Mouse (Mus musculus) embryonic facial prominence, embryonic 12.5 days (tissue): ENCODE measurements at regions not wholly inside any gene's neighbourhood (a gene's known extent, or its start where the extent isn't known, plus 50 kb on each side); places are given as distances from the start of the nearest gene placed in this dataset.

ENCODE experiments used
- ATAC-seq: fragments of 200-750 bp; cut with Nextera tagmentation; 2 replicates; pipeline ENCODE4 v1.8.0; 2017; ENCODE audit not compliant: insufficient number of reproducible peaks, insufficient read depth, low FRiP score, low TSS enrichment
- H3K27ac ChIP-seq: fragments of 300-500 bp; sonication (generic); 2 replicates; pipeline ENCODE4 v1.5.1; 2016; ENCODE audit warnings: mild to moderate bottlenecking
- H3K27me3 ChIP-seq: fragments of 300-500 bp; sonication (generic); 2 replicates; pipeline ENCODE4 v1.6.1; 2016; ENCODE audit warnings: mild to moderate bottlenecking, moderate library complexity
- H3K36me3 ChIP-seq: fragments of 300-500 bp; sonication (generic); 2 replicates; pipeline ENCODE4 v1.6.1; 2016; ENCODE audit warnings: mild to moderate bottlenecking
- H3K4me1 ChIP-seq: fragments of 300-500 bp; sonication (generic); 2 replicates; pipeline ENCODE4 v1.6.1; 2016
- H3K4me2 ChIP-seq: fragments of 300-500 bp; sonication (generic); replicated peaks from 2 replicates; pipeline ENCODE4 v1.6.1; 2016; ENCODE audit warnings: mild to moderate bottlenecking, moderate library complexity
- H3K4me3 ChIP-seq: fragments of 300-500 bp; sonication (generic); 2 replicates; pipeline ENCODE4 v1.5.1; 2016; ENCODE audit warnings: mild to moderate bottlenecking
- H3K9ac ChIP-seq: fragments of 300-500 bp; sonication (generic); 2 replicates; pipeline ENCODE4 v1.6.1; 2016; ENCODE audit warnings: mild to moderate bottlenecking, moderate library complexity
- H3K9me3 ChIP-seq: fragments of 300-500 bp; sonication (generic); 2 replicates; pipeline ENCODE4 v1.6.1; 2016; ENCODE audit warnings: mild to moderate bottlenecking, moderate library complexity
- WGBS: fragments of 180-500 bp; shearing (Covaris S2); methylation state at CpG from one replicate; pipeline ENCODE4 v1.1.7; 2016; 5-methylcytosine and 5-hydroxymethylcytosine counted together

GRCm38 (mm10) chr11:19714211-19714610 lies 210.0 kb upstream of the Spred2 start:
- H3K4me1 ChIP-seq = peaks cover 7% of the 10 kb centered on the region
- no peak overlapping the region for H3K4me3 ChIP-seq
- WGBS = 15% methylated on average over 5 of the region's 5 CpGs
- no peaks in the 10 kb centered on the region for H3K27me3 ChIP-seq
- no peak overlapping the region for H3K9ac ChIP-seq
- no peaks in the 10 kb centered on the region for H3K9me3 ChIP-seq
- H3K27ac ChIP-seq = no peak overlapping the region
- H3K4me2 ChIP-seq = no peak overlapping the region; the same call in 1 of the 2 replicates
- H3K36me3 ChIP-seq = no peaks in the 10 kb centered on the region
- no peak for ATAC-seq

DNA sequence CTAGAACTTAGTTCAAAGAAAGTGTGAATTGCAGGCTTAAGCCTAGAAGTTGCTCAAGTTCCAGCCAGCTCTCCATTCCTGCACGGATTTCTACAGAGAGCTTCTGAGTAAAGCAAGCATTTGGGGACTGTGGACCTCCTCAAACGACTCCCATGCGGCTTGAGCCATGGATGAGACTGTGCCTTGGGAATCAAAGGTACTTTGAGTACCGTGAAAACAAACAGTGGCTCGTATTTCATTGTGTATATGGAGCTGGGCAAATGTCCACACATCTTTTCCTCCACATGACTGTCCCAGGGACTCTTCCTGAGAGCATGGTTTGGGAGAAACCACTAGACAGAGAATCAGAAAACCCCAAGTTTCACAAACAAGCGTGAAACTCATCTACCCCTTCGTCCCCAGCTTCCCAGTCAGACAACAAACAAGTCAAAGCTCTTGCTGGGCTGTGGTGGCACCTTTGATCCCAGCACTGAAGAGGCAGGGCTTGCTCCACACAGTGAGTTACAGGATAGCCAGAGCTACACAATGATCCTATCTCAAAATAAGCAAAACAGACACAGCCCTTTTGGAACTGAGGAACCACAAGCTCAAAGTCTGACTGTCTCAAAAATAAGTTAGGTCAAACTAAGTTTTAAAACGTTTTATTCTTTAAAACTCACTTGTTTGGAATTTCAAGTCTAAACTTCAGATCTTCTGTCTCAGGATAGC lies 209.1 kb upstream of the Spred2 start:
- ATAC-seq = no peak
- 22% methylated on average over 8 of the region's 8 CpGs for WGBS
- Histone ChIP-seq H3K27me3 (no peaks in the 10 kb centered on the region), H3K4me1 (peaks cover 7% of the 10 kb centered on the region), H3K9ac (no peak overlapping the region), H3K4me2 (no peak overlapping the region), H3K9me3 (no peaks in the 10 kb centered on the region), H3K27ac (no peak overlapping the region), H3K36me3 (no peaks in the 10 kb centered on the region), H3K4me3 (no peak overlapping the region)

DNA sequence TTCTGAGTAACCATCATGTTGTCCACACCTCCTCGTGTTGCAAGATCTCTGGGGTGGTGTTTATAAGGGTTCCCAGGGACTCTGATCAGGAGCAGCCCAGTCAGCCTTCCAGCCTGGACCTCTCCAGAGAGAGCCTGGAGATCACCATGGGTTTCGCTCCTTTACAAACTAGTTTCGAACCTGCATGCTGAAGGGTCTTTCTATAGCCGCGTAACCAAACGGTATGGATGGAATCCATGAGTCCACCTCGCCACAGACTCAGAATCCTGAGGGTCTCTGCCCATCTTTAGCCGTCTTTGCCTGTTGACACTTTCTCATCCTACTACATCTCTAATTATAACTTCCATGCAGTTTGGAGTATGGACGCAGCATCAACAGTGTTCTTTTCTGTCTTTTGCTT lies 206.0 kb upstream of the Spred2 start:
- ATAC-seq = no peak
- WGBS = 93% methylated on average over 9 of the region's 9 CpGs
- no peaks in the 10 kb centered on the region for H3K27me3 ChIP-seq
- H3K4me2 ChIP-seq = no peak overlapping the region
- H3K9ac ChIP-seq = no peak overlapping the region
- peaks cover 7% of the 10 kb centered on the region for H3K4me1 ChIP-seq
- H3K27ac ChIP-seq = no peak overlapping the region
- H3K9me3 ChIP-seq = no peaks in the 10 kb centered on the region
- no peak overlapping the region for H3K4me3 ChIP-seq
- H3K36me3 ChIP-seq = no peaks in the 10 kb centered on the region

DNA sequence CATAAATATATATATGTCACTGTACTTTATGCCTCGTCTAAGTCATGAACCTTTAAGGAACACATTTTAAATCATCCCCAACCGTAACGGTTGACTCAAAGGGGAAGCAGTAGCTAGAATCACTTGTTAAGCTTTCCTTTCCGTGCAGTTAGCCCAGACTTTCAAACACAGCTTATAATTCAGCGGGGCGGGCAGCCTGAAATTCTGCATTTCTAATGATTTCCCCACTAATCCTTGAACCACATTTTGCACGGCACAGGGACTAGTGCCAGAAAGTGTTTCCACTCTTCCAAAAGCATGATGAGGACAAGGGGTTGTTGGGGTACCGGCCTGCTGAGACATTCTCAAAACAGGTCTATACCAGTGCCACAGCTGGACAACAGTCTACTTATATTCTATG lies 195.1 kb upstream of the Spred2 start:
- 91% methylated on average over 8 of the region's 8 CpGs for WGBS

GRCm38 (mm10) chr11:19730747-19731146 lies 193.4 kb upstream of the Spred2 start:
- 92% methylated on average over 5 of the region's 5 CpGs for whole genome bisulfite sequencing
- no peaks in the 10 kb centered on the region for H3K4me1 ChIP-seq
- no peak overlapping the region for H3K4me2 ChIP-seq
- no peaks in the 10 kb centered on the region for H3K9me3 ChIP-seq
- no peak overlapping the region for H3K9ac ChIP-seq
- no peak for ATAC-seq
- no peak overlapping the region for H3K27ac ChIP-seq
- no peaks in the 10 kb centered on the region for H3K27me3 ChIP-seq
- H3K4me3 ChIP-seq = no peak overlapping the region
- H3K36me3 ChIP-seq = no peaks in the 10 kb centered on the region

More for the DNA sequence above, 195.1 kb upstream of the Spred2 start:
- H3K9me3 ChIP-seq = no peaks in the 10 kb centered on the region
- no peaks in the 10 kb centered on the region for H3K4me1 ChIP-seq
- H3K4me2 ChIP-seq = no peak overlapping the region
- H3K4me3 ChIP-seq = no peak overlapping the region
- no peaks in the 10 kb centered on the region for H3K36me3 ChIP-seq
- no peak overlapping the region for H3K27ac ChIP-seq
- no peaks in the 10 kb centered on the region for H3K27me3 ChIP-seq
- ATAC-seq = no peak
- H3K9ac ChIP-seq = no peak overlapping the region

- H3K4me2 ChIP-seq = no peak overlapping the region
- ATAC-seq = no peak
- H3K9me3 ChIP-seq = no peaks in the 10 kb centered on the region
- peaks cover 15% of the 10 kb centered on the region; the same call in 1 of the 2 replicates for H3K4me1 ChIP-seq
- WGBS = 91% methylated on average over 7 of the region's 7 CpGs
- no peaks in the 10 kb centered on the region for H3K36me3 ChIP-seq
- H3K27ac ChIP-seq = no peak overlapping the region
- no peaks in the 10 kb centered on the region for H3K27me3 ChIP-seq
- H3K9ac ChIP-seq = no peak overlapping the region
- no peak overlapping the region for H3K4me3 ChIP-seq
These were observed 188.1 kb upstream of the Spred2 start for GRCm38 (mm10) chr11:19736076-19736475.

- no peaks in the 10 kb centered on the region for H3K36me3 ChIP-seq
- WGBS = 60% methylated on average over 7 of the region's 7 CpGs
- no peaks in the 10 kb centered on the region for H3K27me3 ChIP-seq
- no peak overlapping the region for H3K27ac ChIP-seq
- peaks cover 15% of the 10 kb centered on the region; the same call in 1 of the 2 replicates for H3K4me1 ChIP-seq
- no peak overlapping the region for H3K4me3 ChIP-seq
- H3K4me2 ChIP-seq = no peak overlapping the region
- ATAC-seq = no peak
- H3K9ac ChIP-seq = no peak overlapping the region
- H3K9me3 ChIP-seq = no peaks in the 10 kb centered on the region
These were observed 187.2 kb upstream of the Spred2 start for GRCm38 (mm10) chr11:19736926-19737325.

GRCm38 (mm10) chr11:19737331-19737730 lies 186.8 kb upstream of the Spred2 start:
- 55% methylated on average over 5 of the region's 5 CpGs for WGBS
- H3K27ac ChIP-seq = no peak overlapping the region
- ATAC-seq = no peak

GRCm38 (mm10) chr11:19737807-19738206 lies 186.4 kb upstream of the Spred2 start:
- Histone ChIP-seq H3K4me1 (peaks cover 15% of the 10 kb centered on the region; the same call in 1 of the 2 replicates), H3K9ac (no peak overlapping the region), H3K4me2 (no peak overlapping the region), H3K27me3 (no peaks in the 10 kb centered on the region), H3K36me3 (no peaks in the 10 kb centered on the region), H3K27ac (no peak overlapping the region), H3K9me3 (no peaks in the 10 kb centered on the region), H3K4me3 (no peak overlapping the region)
- ATAC-seq = no peak
- WGBS = 69% methylated on average over 5 of the region's 5 CpGs

More at GRCm38 (mm10) chr11:19737331-19737730, 186.8 kb upstream of the Spred2 start:
- Histone ChIP-seq H3K4me3 (no peak overlapping the region), H3K27me3 (no peaks in the 10 kb centered on the region), H3K4me1 (peaks cover 15% of the 10 kb centered on the region; the same call in 1 of the 2 replicates), H3K9me3 (no peaks in the 10 kb centered on the region), H3K36me3 (no peaks in the 10 kb centered on the region), H3K9ac (no peak overlapping the region), H3K4me2 (no peak overlapping the region)

DNA sequence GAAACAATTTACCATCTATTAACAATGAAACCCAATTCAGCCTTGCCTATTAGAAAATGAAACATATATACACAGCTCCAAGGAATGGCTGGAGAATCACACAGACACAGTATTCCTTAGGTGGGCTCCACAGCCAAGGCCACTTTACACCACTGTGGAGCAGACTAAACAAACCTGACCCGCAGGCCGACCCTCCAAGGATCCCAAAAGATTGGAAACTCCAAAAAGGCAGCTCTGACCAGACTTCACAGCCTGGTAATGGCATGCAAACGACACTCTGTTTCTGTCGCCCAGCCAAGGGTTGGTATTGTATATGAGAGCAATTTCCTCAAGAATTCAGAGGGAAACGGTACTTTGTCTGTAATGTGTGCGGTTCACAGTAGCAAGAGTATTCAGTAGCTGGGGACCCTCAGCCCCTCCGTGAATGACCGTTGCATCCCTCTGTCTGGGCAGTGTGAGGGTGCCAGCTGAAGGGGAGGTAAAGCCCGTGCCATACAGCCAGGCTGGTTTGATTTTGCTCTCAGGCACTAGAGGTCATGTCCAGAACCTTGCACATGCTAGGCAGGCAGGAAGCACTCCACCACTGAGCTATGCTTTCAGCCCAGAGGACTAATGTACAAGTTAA lies 184.5 kb upstream of the Spred2 start:
- WGBS = 51% methylated on average over 9 of the region's 9 CpGs
- Histone ChIP-seq H3K4me2 (no peak overlapping the region), H3K27ac (peak overlapping the region; percentile 54; the same call in 1 of the 2 replicates), H3K9me3 (no peaks in the 10 kb centered on the region), H3K36me3 (no peaks in the 10 kb centered on the region), H3K27me3 (no peaks in the 10 kb centered on the region), H3K4me3 (no peak overlapping the region), H3K9ac (no peak overlapping the region), H3K4me1 (peaks cover 15% of the 10 kb centered on the region; the same call in 1 of the 2 replicates)
- ATAC-seq = 0 out of 2 replicates have a peak, but pooled peaks have one; percentile 35

- no peaks in the 10 kb centered on the region for H3K9me3 ChIP-seq
- no peaks in the 10 kb centered on the region for H3K36me3 ChIP-seq
- peaks cover 15% of the 10 kb centered on the region; the same call in 1 of the 2 replicates for H3K4me1 ChIP-seq
- WGBS = 85% methylated on average over 3 of the region's 3 CpGs
- H3K4me2 ChIP-seq = no peak overlapping the region
- H3K4me3 ChIP-seq = no peak overlapping the region
- H3K27ac ChIP-seq = no peak overlapping the region
- H3K27me3 ChIP-seq = no peaks in the 10 kb centered on the region
- H3K9ac ChIP-seq = no peak overlapping the region
- no peak for ATAC-seq
These were observed 183.6 kb upstream of the Spred2 start for GRCm38 (mm10) chr11:19740562-19740961.
